Mouse (Mus musculus) hindbrain, embryonic 16.5 days (tissue): ENCODE results near the gene Inha. TPM values are rescaled to one million over a fixed set of nuclear protein-coding genes. Genes with fewer than 3 reads are reported as not detected.

Experiments
- ATAC-seq: fragments of 200-750 bp; cut with Nextera tagmentation; 2 replicates; pipeline ENCODE4 v1.8.0; 2017; ENCODE audit warnings: moderate TSS enrichment, moderate library complexity
- H3K27ac ChIP-seq: fragments of 300-500 bp; sonication (generic); 2 replicates; pipeline ENCODE4 v1.5.1; 2014; ENCODE audit warnings: low read depth, mild to moderate bottlenecking, control low read depth, low read length, moderate library complexity
- H3K27me3 ChIP-seq: fragments of 300-500 bp; sonication (generic); replicated peaks from 2 replicates; pipeline ENCODE4 v1.6.1; 2014; ENCODE audit warnings: low read length; ENCODE audit not compliant: control insufficient read depth, insufficient read depth
- H3K36me3 ChIP-seq: fragments of 300-500 bp; sonication (generic); 2 replicates; pipeline ENCODE4 v1.6.1; 2014; ENCODE audit warnings: mild to moderate bottlenecking, low read length, moderate library complexity, mixed read lengths; ENCODE audit not compliant: control insufficient read depth, insufficient read depth
- H3K4me1 ChIP-seq: fragments of 300-500 bp; sonication (generic); 2 replicates; pipeline ENCODE4 v1.6.1; 2014; ENCODE audit warnings: low read depth, low read length; ENCODE audit not compliant: control insufficient read depth, insufficient read depth
- H3K4me2 ChIP-seq: fragments of 300-500 bp; sonication (generic); 2 replicates; pipeline ENCODE4 v1.6.1; 2014; ENCODE audit warnings: mild to moderate bottlenecking, low read length, control low read depth, moderate library complexity
- H3K4me3 ChIP-seq: fragments of 300-500 bp; sonication (generic); 2 replicates; pipeline ENCODE4 v1.5.1; 2014; ENCODE audit warnings: mild to moderate bottlenecking, low read length, control low read depth, moderate library complexity
- H3K9ac ChIP-seq: fragments of 300-500 bp; sonication (generic); 2 replicates; pipeline ENCODE4 v1.6.1; 2014; ENCODE audit warnings: low read depth, mild to moderate bottlenecking, control low read depth, low read length, moderate library complexity
- H3K9me3 ChIP-seq: fragments of 300-500 bp; sonication (generic); 2 replicates; pipeline ENCODE4 v1.6.1; 2014; ENCODE audit warnings: mild to moderate bottlenecking, low read length, moderate library complexity; ENCODE audit not compliant: control insufficient read depth
- WGBS: fragments of 180-500 bp; shearing (Covaris S2); extraction: QIAGEN DNeasy Blood & Tissue Kit; methylation state at CpG from one replicate; pipeline ENCODE4 v1.1.7; 2014; 5-methylcytosine and 5-hydroxymethylcytosine counted together
- polyA plus RNA-seq: library from polyadenylated mRNA; unstranded; fragments of >200 nt; fragmentation: Nextera tagmentation; extraction: Ambion mirVana; gene quantifications from 2 replicates; pipeline ENCODE4 v1.2.1, GENCODE M21; 2015

Gene Inha
- polyA plus RNA-seq, 1 experiment from 2014 or later: 17.9 TPM

DNA sequence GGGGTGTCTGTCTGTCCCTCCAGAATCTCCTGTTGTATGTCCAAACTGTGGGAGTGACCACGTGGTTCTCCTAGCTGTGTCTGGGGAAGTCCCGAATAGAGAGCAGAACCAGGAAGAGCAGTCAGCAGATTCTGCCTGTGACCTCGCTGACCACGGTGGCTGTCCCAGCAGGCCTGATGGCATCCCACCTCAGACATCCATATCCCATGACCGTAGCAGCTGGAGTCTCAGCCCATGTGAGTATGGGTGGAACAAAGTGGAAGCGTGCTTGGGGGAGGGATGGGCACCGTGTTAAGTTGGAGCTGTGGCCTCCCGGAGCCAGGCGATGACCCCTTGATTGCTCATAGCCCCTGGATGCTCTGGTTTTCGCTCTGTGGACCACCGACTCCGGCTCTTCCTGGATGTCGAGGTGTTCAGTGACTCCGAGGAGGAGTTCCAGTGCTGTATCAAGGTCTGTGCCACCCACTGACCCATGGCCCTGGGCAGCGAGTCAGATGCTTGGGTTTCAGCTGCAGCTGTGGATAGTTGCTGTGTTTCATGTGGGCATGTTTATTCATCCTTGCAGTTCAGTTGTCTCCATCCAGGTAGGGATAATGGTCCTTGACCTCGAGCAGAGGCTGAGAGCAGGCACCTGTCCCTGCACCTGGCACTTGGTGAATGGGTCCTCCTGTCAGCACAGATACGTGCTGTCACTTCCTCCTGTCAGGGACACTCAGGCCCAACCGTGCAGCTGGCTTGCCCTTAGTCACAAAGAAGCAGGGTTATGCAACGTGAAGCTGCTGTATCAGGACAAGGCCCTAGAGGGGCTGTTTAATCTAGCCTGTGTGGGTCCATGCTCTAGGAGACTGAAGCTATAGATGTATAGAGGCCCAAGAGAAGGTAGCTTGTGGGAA, 25.6 kb downstream of the Inha start:
- Histone ChIP-seq H3K27ac (no peak overlapping the region), H3K4me3 (no peak overlapping the region), H3K9ac (no peak overlapping the region), H3K4me2 (no peak overlapping the region), H3K27me3 (no peaks in the 10 kb centered on the region), H3K36me3 (peaks cover 23% of the 10 kb centered on the region), H3K4me1 (no peaks in the 10 kb centered on the region), H3K9me3 (no peaks in the 10 kb centered on the region)
- ATAC-seq: no peak
- WGBS: 90% methylated on average over 18 of the region's 19 CpGs

- no peak overlapping the region for H3K4me2 ChIP-seq
- no peak overlapping the region for H3K9ac ChIP-seq
- 89% methylated on average over 19 of the region's 19 CpGs for WGBS
- H3K4me1 ChIP-seq: no peaks in the 10 kb centered on the region
- no peaks in the 10 kb centered on the region for H3K9me3 ChIP-seq
- H3K36me3 ChIP-seq: peaks cover 23% of the 10 kb centered on the region
- no peak for ATAC-seq
- H3K27me3 ChIP-seq: no peaks in the 10 kb centered on the region
- no peak overlapping the region for H3K27ac ChIP-seq
- no peak overlapping the region for H3K4me3 ChIP-seq
Measured at GRCm38 (mm10) chr1:75533325-75534252, 26.7 kb downstream of the Inha start.

GRCm38 (mm10) chr1:75537587-75537986, 30.7 kb downstream of the Inha start:
- WGBS: 83% methylated on average over 2 of the region's 2 CpGs
- peaks cover 18% of the 10 kb centered on the region for H3K36me3 ChIP-seq
- H3K9me3 ChIP-seq: no peaks in the 10 kb centered on the region

DNA sequence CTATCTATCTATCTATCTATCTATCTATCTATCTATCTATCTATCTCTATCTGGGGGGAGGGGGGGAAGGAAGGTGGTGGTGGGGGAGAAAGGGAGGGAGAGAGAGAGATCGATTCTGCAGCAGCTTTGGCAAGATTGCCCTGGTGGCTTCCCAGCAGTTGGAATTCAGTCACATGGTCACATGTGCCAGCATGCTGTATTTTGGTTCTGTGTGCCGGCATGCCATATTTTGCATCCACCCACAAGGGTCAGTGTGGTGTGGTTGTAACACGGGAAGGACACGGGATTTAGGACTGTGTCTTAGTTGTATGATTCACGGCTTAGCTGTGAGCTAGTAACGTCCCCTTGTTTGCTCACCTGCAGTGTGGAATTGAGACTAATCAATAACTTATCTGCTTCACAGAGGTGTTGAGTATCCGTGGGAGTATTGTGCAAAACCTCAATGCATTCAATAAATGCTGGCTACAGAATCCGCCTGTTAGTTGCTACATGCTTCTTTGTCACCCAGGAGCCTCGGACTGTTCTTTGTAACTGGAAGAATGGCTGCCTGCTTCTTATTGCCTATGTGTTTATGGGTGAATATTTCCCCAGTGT, 31.8 kb downstream of the Inha start:
- Histone ChIP-seq H3K4me1 (no peaks in the 10 kb centered on the region), H3K27me3 (no peaks in the 10 kb centered on the region), H3K4me3 (no peak overlapping the region), H3K27ac (no peak overlapping the region), H3K9me3 (no peaks in the 10 kb centered on the region), H3K4me2 (no peak overlapping the region), H3K36me3 (peaks cover 13% of the 10 kb centered on the region), H3K9ac (no peak overlapping the region)
- WGBS: 83% methylated on average over 9 of the region's 9 CpGs
- ATAC-seq: no peak

More at GRCm38 (mm10) chr1:75537587-75537986, 30.7 kb downstream of the Inha start:
- Histone ChIP-seq H3K4me3 (no peak overlapping the region), H3K4me2 (no peak overlapping the region), H3K27ac (no peak overlapping the region), H3K4me1 (no peaks in the 10 kb centered on the region), H3K27me3 (no peaks in the 10 kb centered on the region), H3K9ac (no peak overlapping the region)
- no peak for ATAC-seq

DNA sequence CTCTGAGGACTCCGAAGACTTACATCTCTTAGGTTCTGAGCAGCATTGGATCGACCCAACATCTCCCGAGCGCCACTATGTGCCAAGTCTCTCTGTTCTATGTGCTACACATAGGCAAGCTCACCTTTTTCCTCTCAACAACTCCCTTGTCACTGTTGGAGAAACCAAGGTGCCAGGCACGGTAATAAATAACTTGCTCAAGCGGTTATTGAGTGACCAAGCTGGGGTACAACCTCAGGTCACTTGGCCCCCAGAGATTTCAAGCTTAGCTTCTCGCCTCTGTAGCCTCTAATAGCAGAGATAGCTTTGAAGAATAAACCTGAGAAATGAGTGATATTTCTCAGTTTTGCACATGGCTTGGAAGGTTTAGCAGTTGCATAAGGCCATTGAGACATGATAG, 34.6 kb downstream of the Inha start:
- H3K27me3 ChIP-seq: no peaks in the 10 kb centered on the region
- ATAC-seq: no peak
- H3K4me3 ChIP-seq: no peak overlapping the region
- H3K4me2 ChIP-seq: no peak overlapping the region
- H3K9ac ChIP-seq: no peak overlapping the region
- no peaks in the 10 kb centered on the region for H3K9me3 ChIP-seq
- H3K4me1 ChIP-seq: peaks cover 7% of the 10 kb centered on the region
- 94% methylated on average over 7 of the region's 7 CpGs for WGBS
- H3K36me3 ChIP-seq: no peaks in the 10 kb centered on the region
- no peak overlapping the region for H3K27ac ChIP-seq

DNA sequence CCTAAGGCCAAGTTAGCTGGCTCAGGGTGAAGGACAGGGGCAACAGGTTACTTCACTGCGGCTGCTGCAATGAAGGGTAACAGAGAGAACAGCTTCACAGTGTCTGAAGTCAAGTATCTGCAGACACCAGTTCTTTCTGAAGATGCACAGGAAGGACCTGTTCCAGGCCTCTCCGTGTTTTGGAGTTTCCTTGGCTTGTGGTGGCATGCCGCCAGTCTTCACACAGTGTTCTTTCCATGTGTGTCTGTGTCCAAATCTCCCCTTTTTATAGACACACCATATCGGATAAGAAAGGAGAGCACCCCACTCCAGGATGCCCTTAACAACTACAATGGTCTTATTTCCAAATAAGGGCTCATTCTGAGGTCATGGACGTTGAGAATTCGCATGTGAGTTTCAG, 37.5 kb downstream of the Inha start:
- Histone ChIP-seq H3K9ac (no peak overlapping the region), H3K4me3 (no peak overlapping the region), H3K4me2 (no peak overlapping the region), H3K4me1 (peaks cover 17% of the 10 kb centered on the region), H3K36me3 (peaks cover 2% of the 10 kb centered on the region; the same call in 1 of the 2 replicates), H3K9me3 (no peaks in the 10 kb centered on the region), H3K27ac (no peak overlapping the region), H3K27me3 (no peaks in the 10 kb centered on the region)
- ATAC-seq: no peak
- 87% methylated on average over 6 of the region's 6 CpGs for WGBS

DNA sequence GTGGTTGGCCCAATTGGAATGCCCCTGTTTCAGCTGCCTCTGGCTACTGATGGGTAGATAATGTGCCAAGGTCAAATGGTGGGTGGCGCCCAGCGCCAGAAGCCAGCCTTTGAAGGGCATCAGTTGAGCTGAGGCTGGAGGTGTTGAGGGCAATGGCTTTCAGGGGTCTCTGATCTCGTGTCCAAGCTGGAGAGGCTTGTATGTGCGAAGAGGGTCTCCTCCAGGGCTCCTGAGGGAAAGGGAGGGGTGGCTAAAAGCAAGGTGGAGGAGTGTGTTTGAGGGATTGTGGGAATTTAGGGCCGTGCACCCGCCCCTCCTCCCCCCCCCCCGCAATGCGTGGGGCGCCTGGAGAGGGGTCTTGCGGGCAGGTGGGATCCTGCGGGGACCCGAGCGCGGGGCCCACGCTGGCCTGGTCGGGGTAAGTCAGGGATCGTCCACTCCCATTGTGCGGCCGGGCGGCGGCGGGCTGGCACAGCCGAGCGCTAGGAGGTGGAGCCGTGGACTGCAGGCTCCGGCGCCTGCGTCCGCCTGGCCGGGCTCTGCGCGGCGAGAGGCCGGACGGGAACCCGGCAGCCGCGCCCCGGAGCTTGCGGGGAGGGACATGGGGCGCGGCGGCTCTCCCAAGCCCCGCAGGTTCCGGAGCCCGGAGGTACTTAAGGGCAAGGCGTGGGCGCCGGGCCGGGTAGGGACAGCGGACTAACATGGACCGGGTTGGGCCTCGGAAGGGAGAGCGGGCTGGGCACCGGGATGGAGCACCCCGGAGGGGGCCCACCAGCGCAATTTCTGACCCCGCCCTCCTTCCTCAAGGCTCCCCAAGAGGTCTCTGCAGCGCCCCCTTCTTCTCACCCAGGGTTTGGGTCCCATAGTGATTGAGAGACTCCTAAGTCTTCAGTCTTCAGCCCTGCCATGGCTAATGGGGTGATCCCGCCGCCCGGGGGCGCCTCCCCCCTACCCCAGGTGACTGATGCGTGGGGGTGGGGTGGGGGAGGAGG, 39.4 kb downstream of the Inha start, which contains the start of gene Slc4a3:
Gene Slc4a3, plus strand, starts transcription at position 302 of the 992 bp plus-strand sequence.
- Histone ChIP-seq H3K27ac (peak within 1 kb of the TSS; percentile 84), H3K4me3 (peak within 1 kb of the TSS; percentile 86), H3K4me2 (peak within 1 kb of the TSS; percentile 83), H3K4me1 (peaks cover 17% of the 10 kb centered on the region), H3K9ac (peak within 1 kb of the TSS; percentile 98), H3K27me3 (no peaks in the 10 kb centered on the region), H3K36me3 (peaks cover 12% of the 10 kb centered on the region), H3K9me3 (no peaks in the 10 kb centered on the region)
- ATAC-seq: peak; percentile 86
- under 1% methylated on average over 41 of the region's 64 CpGs for WGBS

DNA sequence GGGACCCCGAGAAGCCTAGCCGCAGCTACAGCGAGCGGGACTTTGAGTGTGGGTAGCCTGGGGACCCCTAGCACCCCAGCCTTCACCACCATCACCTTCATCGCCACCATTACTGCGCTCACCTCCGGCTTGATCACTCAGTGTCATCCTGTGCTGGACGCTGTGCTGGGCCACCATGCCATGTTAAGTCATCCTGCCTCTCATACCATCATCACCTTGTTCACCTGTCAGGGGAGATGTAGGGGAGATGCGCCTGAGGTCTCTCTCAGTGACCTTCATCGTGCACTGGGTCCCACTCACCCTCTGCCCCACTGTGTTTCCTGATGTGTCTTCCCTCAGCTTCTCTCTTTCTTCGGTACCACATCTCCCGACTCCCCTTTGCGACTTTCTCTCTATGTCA, 40.5 kb downstream of the Inha start:
- peak overlapping the region; percentile 83 for H3K4me2 ChIP-seq
- peak overlapping the region; percentile 86 for H3K4me3 ChIP-seq
- WGBS: 95% methylated on average over 13 of the region's 13 CpGs
- H3K27me3 ChIP-seq: no peaks in the 10 kb centered on the region
- no peak; the same call in 1 of the 2 replicates for ATAC-seq
- H3K4me1 ChIP-seq: peaks cover 17% of the 10 kb centered on the region
- no peaks in the 10 kb centered on the region for H3K9me3 ChIP-seq
- H3K9ac ChIP-seq: peak overlapping the region; percentile 98
- H3K36me3 ChIP-seq: peaks cover 20% of the 10 kb centered on the region
- H3K27ac ChIP-seq: no peak overlapping the region; the same call in 1 of the 2 replicates
